ENCODE assay signal across 28 mouse cellular contexts in the genomic region with DNA sequence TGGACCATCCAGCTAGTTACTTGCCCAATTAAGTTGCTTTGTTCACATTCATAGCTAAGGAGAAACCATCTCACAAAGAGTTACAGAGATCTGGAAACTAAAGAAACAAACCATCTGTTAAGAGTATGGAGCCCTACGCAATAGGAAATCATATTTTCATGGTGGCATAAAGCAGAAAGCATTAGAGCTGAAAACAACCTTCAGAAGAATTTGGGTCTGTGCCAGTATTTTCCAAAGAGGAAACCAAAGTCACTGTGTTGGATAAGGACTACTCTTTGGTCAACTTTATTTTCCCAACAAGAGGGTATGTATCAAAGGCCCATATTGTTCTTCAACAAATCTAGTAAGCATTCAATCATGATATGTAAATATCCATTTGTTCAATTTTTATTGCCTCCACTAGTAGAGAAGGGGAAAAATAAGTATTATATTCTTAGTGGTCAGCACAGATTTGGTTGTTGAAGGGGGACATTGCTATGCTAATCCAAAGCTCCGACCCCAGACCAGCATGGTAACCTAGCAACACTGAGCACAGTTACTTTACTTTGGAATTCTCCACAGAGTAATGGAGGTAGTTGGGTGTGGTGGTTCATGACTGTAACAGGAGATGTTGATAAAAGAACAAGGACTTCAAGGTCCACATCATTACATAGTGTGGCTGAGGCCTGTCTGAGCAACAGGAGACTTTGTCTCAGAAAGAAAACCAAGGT. TPM values are rescaled to one million over a fixed set of nuclear protein-coding genes. Genes with fewer than 3 reads are reported as not detected.
A peak's percentile ranks its signal among the peaks of the same experiment; 100 is the strongest.
DNase-seq lines count a peak whose midpoint lies in the region; ATAC-seq and TF ChIP-seq lines count a peak whose summit lies in the region.
"Had no signal": no experiment of that assay in that cellular context is flagged by ENCODE, and none has a peak within 500 bp of the region (broad histone marks: within the 10 kb centered on the region; RNA-seq: fewer than 3 reads in every experiment).

No protein-coding gene starts in this region.

- no peak overlapping the region for H3K4me2 ChIP-seq in embryonic facial prominence, embryonic 14.5 days (ENCODE audit: low read depth, low read length)
- no peak overlapping the region for H3K4me2 ChIP-seq in heart, embryonic 15.5 days
- no peak overlapping the region for H3K4me2 ChIP-seq in lung, embryonic 14.5 days
- H3K4me2 ChIP-seq: embryonic facial prominence, embryonic 15.5 days; forebrain, embryonic 12.5 days; hindbrain, embryonic 13.5 days; kidney, embryonic 15.5 days; limb, embryonic 13.5 days; midbrain, embryonic 12.5 days had no signal

- no peak for ATAC-seq in embryonic facial prominence, embryonic 14.5 days (ENCODE audit: low read depth)
- no peak for ATAC-seq in heart, embryonic 15.5 days (replicated peaks; ENCODE audit: insufficient number of reproducible peaks, insufficient read depth, low FRiP score, low read depth)
- no peak for ATAC-seq in lung, embryonic 14.5 days (ENCODE audit: insufficient read depth)
- ATAC-seq: forebrain, postnatal 0 days had no signal

- DNase-seq in embryonic facial prominence, embryonic 14.5 days (ENCODE audit: low spot score) = peak; percentile 51
- DNase-seq in embryonic facial prominence, embryonic 10.5 days (ENCODE audit: low spot score) = no peak
- DNase-seq in heart, adult 18-20 months = no peak
- DNase-seq in lung, embryonic 14.5 days = peak; percentile 53
- DNase-seq in lung, adult 2 months = no peak
- DNase-seq in cerebellum, postnatal 10 days = no peak
- DNase-seq: adrenal gland, postnatal 10 days; cerebellum, adult 11 months; cerebellum, adult 9-11 months; forebrain, postnatal 0 days; gastrocnemius, postnatal 25 days; heart, postnatal 36 days; kidney, adult 18-20 months; kidney, postnatal 4 days; lung, postnatal 10 days; thymus, adult 2 months; thymus, postnatal 36 days had no signal

- peaks cover 24% of the 10 kb centered on the region for H3K4me1 ChIP-seq in embryonic facial prominence, embryonic 14.5 days (ENCODE audit: control insufficient read depth, insufficient read depth, low read length)
- peaks cover 42% of the 10 kb centered on the region for H3K4me1 ChIP-seq in embryonic facial prominence, embryonic 10.5 days
- H3K4me1 ChIP-seq in heart, embryonic 15.5 days (replicated peaks) = peaks cover 36% of the 10 kb centered on the region
- H3K4me1 ChIP-seq in lung, embryonic 14.5 days (ENCODE audit: insufficient read depth) = peaks cover 22% of the 10 kb centered on the region
- H3K4me1 ChIP-seq in lung, adult 2 months (ENCODE audit: control insufficient read depth, insufficient read depth, low read length) = peaks cover 24% of the 10 kb centered on the region
- peaks cover 36% of the 10 kb centered on the region for H3K4me1 ChIP-seq in brown adipose tissue, adult 24 weeks (ENCODE audit: control insufficient read depth, insufficient read depth, insufficient read length, low read length)
- H3K4me1 ChIP-seq: forebrain, embryonic 12.5 days; midbrain, embryonic 12.5 days had no signal

- H3K9me3 ChIP-seq in embryonic facial prominence, embryonic 14.5 days (ENCODE audit: control insufficient read depth, low read length) = no peaks in the 10 kb centered on the region
- H3K9me3 ChIP-seq in embryonic facial prominence, embryonic 10.5 days = no peaks in the 10 kb centered on the region
- no peaks in the 10 kb centered on the region for H3K9me3 ChIP-seq in heart, embryonic 15.5 days (replicated peaks)
- H3K9me3 ChIP-seq in lung, embryonic 14.5 days (ENCODE audit: low read depth, low read length) = no peaks in the 10 kb centered on the region
- H3K9me3 ChIP-seq: embryonic facial prominence, embryonic 15.5 days; forebrain, embryonic 12.5 days; heart, embryonic 10.5 days; hindbrain, embryonic 13.5 days; kidney, embryonic 15.5 days; limb, embryonic 13.5 days; midbrain, embryonic 12.5 days had no signal

- H3K27me3 ChIP-seq in embryonic facial prominence, embryonic 14.5 days (replicated peaks; ENCODE audit: control insufficient read depth, insufficient read depth, low read length) = no peaks in the 10 kb centered on the region
- no peaks in the 10 kb centered on the region for H3K27me3 ChIP-seq in embryonic facial prominence, embryonic 10.5 days (replicated peaks; ENCODE audit: low read depth, poor library complexity, severe bottlenecking)
- H3K27me3 ChIP-seq in heart, embryonic 15.5 days = no peaks in the 10 kb centered on the region
- no peaks in the 10 kb centered on the region for H3K27me3 ChIP-seq in lung, embryonic 14.5 days (ENCODE audit: insufficient read depth, low read length)
- H3K27me3 ChIP-seq: CH12.LX; embryonic facial prominence, embryonic 15.5 days; forebrain, embryonic 12.5 days; hindbrain, embryonic 13.5 days; kidney, embryonic 15.5 days; limb, embryonic 13.5 days; midbrain, embryonic 12.5 days had no signal

- no peak overlapping the region for H3K27ac ChIP-seq in embryonic facial prominence, embryonic 14.5 days (replicated peaks; ENCODE audit: low read depth, low read length)
- H3K27ac ChIP-seq in embryonic facial prominence, embryonic 10.5 days (replicated peaks) = no peak overlapping the region
- 0 out of 2 replicates have a peak overlapping the region, but pooled peaks have one; percentile 5 for H3K27ac ChIP-seq in heart, embryonic 15.5 days
- no peak overlapping the region for H3K27ac ChIP-seq in lung, embryonic 14.5 days (ENCODE audit: low read depth)
- peak overlapping the region; percentile 82 for H3K27ac ChIP-seq in brown adipose tissue, adult 24 weeks (replicated peaks; ENCODE audit: low read depth, low read length)
- H3K27ac ChIP-seq: embryonic facial prominence, embryonic 15.5 days; forebrain, embryonic 12.5 days; heart, embryonic 10.5 days; hindbrain, embryonic 13.5 days; limb, embryonic 13.5 days; midbrain, embryonic 12.5 days had no signal

- no peak overlapping the region for H3K4me3 ChIP-seq in embryonic facial prominence, embryonic 14.5 days (ENCODE audit: low read depth, low read length)
- no peak overlapping the region for H3K4me3 ChIP-seq in embryonic facial prominence, embryonic 10.5 days
- no peak overlapping the region for H3K4me3 ChIP-seq in heart, embryonic 15.5 days
- no peak overlapping the region for H3K4me3 ChIP-seq in lung, embryonic 14.5 days (ENCODE audit: low read depth, low read length)
- H3K4me3 ChIP-seq in lung, adult 2 months (replicated peaks; ENCODE audit: extremely low read depth, low read depth, low read length) = no peak overlapping the region
- H3K4me3 ChIP-seq in brown adipose tissue, adult 24 weeks (ENCODE audit: insufficient read depth, low read depth, low read length) = no peak overlapping the region
- H3K4me3 ChIP-seq: embryonic facial prominence, embryonic 15.5 days; forebrain, embryonic 12.5 days; heart, embryonic 10.5 days; hindbrain, embryonic 13.5 days; kidney, embryonic 15.5 days; limb, embryonic 13.5 days; midbrain, embryonic 12.5 days had no signal

- WGBS in embryonic facial prominence, embryonic 14.5 days = 63% methylated on average over 2 of the region's 2 CpGs
- WGBS in embryonic facial prominence, embryonic 10.5 days = 87% methylated on average over 2 of the region's 2 CpGs
- WGBS in heart, embryonic 15.5 days = 58% methylated on average over 2 of the region's 2 CpGs
- WGBS in lung, embryonic 14.5 days = 47% methylated on average over 2 of the region's 2 CpGs
- 52% methylated on average over 2 of the region's 2 CpGs for WGBS in lung, adult 2 months

- no peak for TF ChIP-seq CTCF in lung, embryonic 14.5 days (IDR thresholded peaks at IDR 0.05; ENCODE audit: low read depth)
- TF ChIP-seq CTCF in lung, adult 2 months (IDR thresholded peaks at IDR 0.05; ENCODE audit: insufficient read depth, low read length) = no peak

- no peak overlapping the region for H3K9ac ChIP-seq in embryonic facial prominence, embryonic 14.5 days (ENCODE audit: low read depth, low read length)
- H3K9ac ChIP-seq in heart, embryonic 15.5 days = no peak overlapping the region
- H3K9ac ChIP-seq in lung, embryonic 14.5 days = no peak overlapping the region
- H3K9ac ChIP-seq: embryonic facial prominence, embryonic 15.5 days; forebrain, embryonic 12.5 days; forebrain, postnatal 0 days; hindbrain, embryonic 13.5 days; kidney, embryonic 15.5 days; limb, embryonic 13.5 days; midbrain, embryonic 12.5 days had no signal

- TF ChIP-seq POLR2A in lung, adult 2 months (IDR thresholded peaks at IDR 0.05; ENCODE audit: borderline replicate concordance, extremely low read depth, low read depth, low read length) = no peak

- H3K36me3 ChIP-seq in embryonic facial prominence, embryonic 14.5 days (ENCODE audit: control insufficient read depth, insufficient read depth, low read length) = no peaks in the 10 kb centered on the region
- H3K36me3 ChIP-seq in embryonic facial prominence, embryonic 10.5 days (replicated peaks) = peaks cover 31% of the 10 kb centered on the region
- H3K36me3 ChIP-seq in heart, embryonic 15.5 days = no peaks in the 10 kb centered on the region
- no peaks in the 10 kb centered on the region for H3K36me3 ChIP-seq in lung, embryonic 14.5 days (ENCODE audit: insufficient read depth)
- H3K36me3 ChIP-seq: embryonic facial prominence, embryonic 15.5 days; forebrain, embryonic 12.5 days; heart, embryonic 10.5 days; hindbrain, embryonic 13.5 days; kidney, embryonic 15.5 days; midbrain, embryonic 12.5 days had no signal

RNA-seq across cellular contexts. Expression of a gene that starts 20.0 kb away (rescaled TPM):
- polyA plus RNA-seq in embryonic facial prominence, embryonic 14.5 days (2014; fragmentation: Nextera tagmentation; extraction: Ambion mirVana) = 18.8 and 22.9 TPM in 2 replicates
- polyA plus RNA-seq in embryonic facial prominence, embryonic 10.5 days (2016; fragmentation: Nextera tagmentation; extraction: Ambion mirVana) = 54.8 and 56.7 TPM in 2 replicates
- polyA plus RNA-seq in heart, embryonic 15.5 days (2015; fragmentation: Nextera tagmentation; extraction: Ambion mirVana) = 20.6 and 21.8 TPM in 2 replicates
- 10 to 100 TPM; 17.1 to 19.3 TPM for total RNA-seq in heart, adult 18-20 months (2021)
- polyA plus RNA-seq in lung, embryonic 14.5 days (2014; fragmentation: Nextera tagmentation; extraction: Ambion mirVana) = 35.7 and 37.8 TPM in 2 replicates
- polyA plus RNA-seq in lung, adult 2 months (2012; rRNA removed) = 12.9 and 14.1 TPM in 2 replicates
- polyA plus RNA-seq in brown adipose tissue, adult 24 weeks (2012; ENCODE audit: insufficient read depth, insufficient read length, missing spikeins) = 11.7 and 19.1 TPM in 2 replicates
- polyA plus RNA-seq: C2C12 had no signal

Comparison
In these comparisons a context has a peak if more than half of its experiments do, and no peak if none do; other contexts are left out.
1. DNase-seq: peak in embryonic facial prominence, embryonic 14.5 days (single experiment) and lung, embryonic 14.5 days (single experiment); none in embryonic facial prominence, embryonic 10.5 days (single experiment), heart, adult 18-20 months (0 of 2), lung, adult 2 months (single experiment) and cerebellum, postnatal 10 days (0 of 2).
2. H3K27ac ChIP-seq: peak in heart, embryonic 15.5 days (single experiment) and brown adipose tissue, adult 24 weeks (single experiment); none in embryonic facial prominence, embryonic 14.5 days (single experiment), embryonic facial prominence, embryonic 10.5 days (single experiment) and lung, embryonic 14.5 days (single experiment).